Mouse (Mus musculus) hindbrain, embryonic 16.5 days (tissue): ENCODE data around the gene D430042O09Rik. TPM values are rescaled to one million over a fixed set of nuclear protein-coding genes. Genes with fewer than 3 reads are reported as not detected.

Experiments used
- ATAC-seq: fragments of 200-750 bp; cut with Nextera tagmentation; 2 replicates; pipeline ENCODE4 v1.8.0; 2017; ENCODE audit warnings: moderate TSS enrichment, moderate library complexity
- H3K27ac ChIP-seq: fragments of 300-500 bp; sonication (generic); 2 replicates; pipeline ENCODE4 v1.5.1; 2014; ENCODE audit warnings: low read depth, mild to moderate bottlenecking, control low read depth, low read length, moderate library complexity
- H3K27me3 ChIP-seq: fragments of 300-500 bp; sonication (generic); replicated peaks from 2 replicates; pipeline ENCODE4 v1.6.1; 2014; ENCODE audit warnings: low read length; ENCODE audit not compliant: control insufficient read depth, insufficient read depth
- H3K36me3 ChIP-seq: fragments of 300-500 bp; sonication (generic); 2 replicates; pipeline ENCODE4 v1.6.1; 2014; ENCODE audit warnings: mild to moderate bottlenecking, low read length, moderate library complexity, mixed read lengths; ENCODE audit not compliant: control insufficient read depth, insufficient read depth
- H3K4me1 ChIP-seq: fragments of 300-500 bp; sonication (generic); 2 replicates; pipeline ENCODE4 v1.6.1; 2014; ENCODE audit warnings: low read depth, low read length; ENCODE audit not compliant: control insufficient read depth, insufficient read depth
- H3K4me2 ChIP-seq: fragments of 300-500 bp; sonication (generic); 2 replicates; pipeline ENCODE4 v1.6.1; 2014; ENCODE audit warnings: mild to moderate bottlenecking, low read length, control low read depth, moderate library complexity
- H3K4me3 ChIP-seq: fragments of 300-500 bp; sonication (generic); 2 replicates; pipeline ENCODE4 v1.5.1; 2014; ENCODE audit warnings: mild to moderate bottlenecking, low read length, control low read depth, moderate library complexity
- H3K9ac ChIP-seq: fragments of 300-500 bp; sonication (generic); 2 replicates; pipeline ENCODE4 v1.6.1; 2014; ENCODE audit warnings: low read depth, mild to moderate bottlenecking, control low read depth, low read length, moderate library complexity
- H3K9me3 ChIP-seq: fragments of 300-500 bp; sonication (generic); 2 replicates; pipeline ENCODE4 v1.6.1; 2014; ENCODE audit warnings: mild to moderate bottlenecking, low read length, moderate library complexity; ENCODE audit not compliant: control insufficient read depth
- WGBS: fragments of 180-500 bp; shearing (Covaris S2); extraction: QIAGEN DNeasy Blood & Tissue Kit; methylation state at CpG from one replicate; pipeline ENCODE4 v1.1.7; 2014; 5-methylcytosine and 5-hydroxymethylcytosine counted together
- polyA plus RNA-seq: library from polyadenylated mRNA; unstranded; fragments of >200 nt; fragmentation: Nextera tagmentation; extraction: Ambion mirVana; gene quantifications from 2 replicates; pipeline ENCODE4 v1.2.1, GENCODE M21; 2015

The D430042O09Rik gene
- polyA plus RNA-seq, 1 experiment from 2014 or later: 5.0 TPM

DNA sequence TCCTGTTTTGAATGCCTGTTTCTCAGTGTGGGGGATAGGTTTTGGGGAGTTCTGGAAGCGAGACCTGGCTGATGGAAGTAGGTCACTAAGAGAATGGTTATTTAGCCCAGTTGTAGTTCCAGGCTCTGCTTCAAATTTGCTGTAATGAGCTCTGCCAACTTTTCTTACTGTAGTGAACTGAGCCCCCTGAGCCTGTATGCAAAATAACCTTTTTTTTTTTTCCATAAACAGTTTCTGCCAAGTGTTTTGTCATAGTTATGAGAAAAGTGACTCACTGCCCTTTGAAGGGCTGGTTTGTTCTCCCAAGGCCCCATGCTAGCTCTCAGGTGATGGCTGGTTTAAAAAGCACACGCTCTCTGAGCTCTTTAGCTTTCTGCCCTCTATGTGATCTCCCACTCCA lies 125.8 kb downstream of the D430042O09Rik start:
- ATAC-seq: no peak
- Histone ChIP-seq H3K4me1 (peaks cover 20% of the 10 kb centered on the region), H3K4me3 (no peak overlapping the region), H3K27me3 (no peaks in the 10 kb centered on the region), H3K27ac (no peak overlapping the region), H3K36me3 (no peaks in the 10 kb centered on the region), H3K9ac (no peak overlapping the region), H3K9me3 (no peaks in the 10 kb centered on the region), H3K4me2 (no peak overlapping the region)
- 91% methylated on average over 2 of the region's 2 CpGs for whole genome bisulfite sequencing

DNA sequence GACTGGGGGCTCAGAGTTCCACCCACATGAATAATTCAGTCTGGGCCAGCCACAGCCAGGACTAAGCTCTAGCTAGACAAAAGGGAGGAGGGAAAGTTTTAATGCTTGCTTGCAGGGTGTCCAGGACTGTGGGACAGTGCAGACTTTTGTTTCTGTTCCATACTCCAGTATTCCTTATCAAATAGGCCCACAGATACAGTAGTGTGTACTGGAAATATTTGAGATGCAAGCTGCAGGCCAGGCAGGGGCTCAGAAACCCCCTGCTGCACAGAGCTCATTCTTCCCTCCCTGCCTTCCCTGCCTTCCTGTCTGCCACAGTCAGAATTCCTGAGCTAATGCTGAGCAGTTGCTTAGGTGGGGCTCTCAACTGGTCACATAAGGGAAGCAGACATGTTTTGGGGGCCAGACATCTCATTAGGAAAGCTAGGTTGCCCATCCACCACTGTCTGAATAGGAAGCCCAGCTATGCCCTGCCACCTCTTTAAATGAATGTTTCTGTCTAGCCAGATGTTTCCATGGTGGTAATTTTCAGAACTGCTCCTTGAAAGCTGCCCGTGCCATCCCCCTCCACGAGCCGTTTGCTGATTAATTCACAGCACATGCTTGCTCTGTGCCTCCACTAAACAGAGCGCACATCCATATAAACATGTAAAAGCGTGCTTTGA lies 130.5 kb downstream of the D430042O09Rik start:
- no peaks in the 10 kb centered on the region for H3K27me3 ChIP-seq
- ATAC-seq: peak; percentile 60; the same call in 1 of the 2 replicates
- WGBS: 21% methylated on average over 5 of the region's 5 CpGs
- peaks cover 13% of the 10 kb centered on the region for H3K4me1 ChIP-seq
- H3K4me2 ChIP-seq: no peak overlapping the region; the same call in 1 of the 2 replicates
- H3K9me3 ChIP-seq: no peaks in the 10 kb centered on the region
- H3K9ac ChIP-seq: no peak overlapping the region
- H3K4me3 ChIP-seq: no peak overlapping the region
- no peaks in the 10 kb centered on the region for H3K36me3 ChIP-seq
- H3K27ac ChIP-seq: peak overlapping the region; percentile 60

DNA sequence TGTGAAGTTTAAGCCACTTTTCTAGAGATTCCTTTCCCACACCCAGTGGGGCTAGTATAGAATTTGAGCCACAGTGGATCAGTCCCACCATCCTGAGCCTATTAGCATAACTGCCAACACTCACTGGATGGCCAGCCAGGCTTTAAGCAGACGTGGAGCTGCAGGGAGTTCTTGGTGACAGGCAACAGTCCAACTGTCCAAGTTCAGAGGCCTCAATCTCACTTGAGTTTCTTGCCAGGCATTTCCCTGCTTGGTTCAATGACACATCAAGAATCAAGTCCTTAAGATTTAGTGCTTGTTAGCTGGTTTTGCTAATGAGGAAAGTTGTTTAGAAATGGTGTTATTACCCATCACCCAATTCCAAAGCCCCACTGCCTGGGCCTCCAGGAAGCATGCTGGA lies 137.9 kb downstream of the D430042O09Rik start:
- no peak for ATAC-seq
- 50% methylated on average over 1 of the region's 1 CpGs for WGBS

DNA sequence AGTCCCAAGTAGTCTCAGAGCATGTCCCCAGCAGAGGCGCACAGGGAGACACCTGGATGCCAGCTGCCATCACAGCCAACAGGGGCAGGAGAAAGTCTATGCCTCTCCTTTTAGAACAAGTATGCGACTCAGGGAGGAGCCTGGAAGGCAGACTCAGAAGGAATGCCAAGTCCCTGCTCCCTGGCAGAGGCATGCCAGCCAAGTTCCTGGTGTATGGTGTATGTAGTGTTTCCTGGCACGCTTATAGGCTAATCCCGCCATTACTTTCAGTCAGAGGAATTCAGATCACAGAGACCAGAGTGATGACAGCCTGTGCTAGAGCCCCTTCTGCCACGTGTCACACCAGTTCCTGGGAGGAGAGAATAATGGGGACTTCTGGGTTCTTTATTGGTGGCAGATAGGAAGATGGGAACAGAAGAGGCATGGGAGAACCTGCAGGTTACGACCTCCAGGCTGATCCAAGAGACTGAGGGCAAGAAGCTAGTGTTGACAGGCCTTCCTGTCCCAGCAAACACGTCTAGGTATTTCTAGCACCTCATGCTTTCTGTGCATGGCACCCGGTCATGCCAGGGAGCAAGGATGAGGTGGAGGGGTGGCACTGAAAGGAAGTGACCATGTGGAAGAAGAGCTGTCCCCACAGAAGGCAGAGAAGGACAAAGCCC lies 139.3 kb downstream of the D430042O09Rik start:
- H3K4me3 ChIP-seq: no peak overlapping the region
- ATAC-seq: peak; percentile 42; the same call in 1 of the 2 replicates
- WGBS: 64% methylated on average over 8 of the region's 8 CpGs
- H3K27ac ChIP-seq: no peak overlapping the region
- H3K9ac ChIP-seq: no peak overlapping the region
- H3K9me3 ChIP-seq: no peaks in the 10 kb centered on the region
- H3K36me3 ChIP-seq: no peaks in the 10 kb centered on the region
- no peaks in the 10 kb centered on the region for H3K4me1 ChIP-seq
- no peaks in the 10 kb centered on the region for H3K27me3 ChIP-seq
- H3K4me2 ChIP-seq: no peak overlapping the region

More for the DNA sequence above, 137.9 kb downstream of the D430042O09Rik start:
- Histone ChIP-seq H3K27ac (no peak overlapping the region), H3K36me3 (no peaks in the 10 kb centered on the region), H3K4me1 (no peaks in the 10 kb centered on the region), H3K4me2 (no peak overlapping the region), H3K9me3 (no peaks in the 10 kb centered on the region), H3K4me3 (no peak overlapping the region), H3K9ac (no peak overlapping the region), H3K27me3 (no peaks in the 10 kb centered on the region)

DNA sequence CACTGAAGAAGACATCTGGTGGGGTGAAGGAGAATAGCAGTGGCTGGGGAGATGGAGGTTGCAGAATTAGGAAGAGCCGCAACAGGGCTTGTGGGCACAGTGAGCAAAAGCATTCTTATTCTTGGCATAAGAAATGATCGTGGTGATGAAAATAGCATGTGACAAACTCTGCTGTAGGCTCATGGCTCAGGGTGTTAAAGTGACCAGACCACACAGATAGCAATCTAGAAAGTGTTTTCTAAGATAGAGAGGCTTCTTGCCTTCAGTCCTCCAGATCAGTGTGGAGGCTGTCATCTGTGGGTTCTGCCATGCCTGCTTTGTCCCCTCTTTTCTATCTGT lies 139.8 kb downstream of the D430042O09Rik start:
- WGBS: 90% methylated on average over 2 of the region's 2 CpGs
- no peak overlapping the region for H3K9ac ChIP-seq
- no peak for ATAC-seq

DNA sequence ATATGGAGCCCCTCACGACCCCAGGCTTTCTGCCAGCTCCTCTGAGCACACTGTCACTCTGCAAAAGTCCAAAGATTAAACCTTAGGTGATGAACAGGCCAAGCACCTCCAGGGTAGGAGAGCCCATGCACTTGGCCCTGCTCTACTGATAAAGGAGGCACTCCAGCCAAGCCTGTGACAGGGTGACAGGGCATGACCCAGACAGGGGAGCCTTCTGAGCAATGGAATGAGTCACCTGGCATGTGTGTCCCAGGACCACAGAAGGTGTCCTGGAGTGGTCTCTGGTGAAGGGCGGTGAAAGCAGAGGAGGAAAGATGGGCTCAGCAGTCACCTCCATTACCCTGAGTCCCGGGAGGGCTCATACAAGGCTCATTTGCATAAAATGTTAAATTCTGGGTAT lies 151.9 kb downstream of the D430042O09Rik start:
- no peaks in the 10 kb centered on the region for H3K27me3 ChIP-seq
- no peak overlapping the region for H3K4me2 ChIP-seq
- ATAC-seq: no peak
- H3K4me3 ChIP-seq: no peak overlapping the region
- no peak overlapping the region for H3K9ac ChIP-seq
- no peak overlapping the region for H3K27ac ChIP-seq
- WGBS: 72% methylated on average over 3 of the region's 3 CpGs
- no peaks in the 10 kb centered on the region for H3K36me3 ChIP-seq
- H3K9me3 ChIP-seq: no peaks in the 10 kb centered on the region
- peaks cover 4% of the 10 kb centered on the region for H3K4me1 ChIP-seq

More for the DNA sequence above, 139.8 kb downstream of the D430042O09Rik start:
- H3K36me3 ChIP-seq: no peaks in the 10 kb centered on the region
- H3K4me3 ChIP-seq: no peak overlapping the region
- no peak overlapping the region for H3K27ac ChIP-seq
- H3K9me3 ChIP-seq: no peaks in the 10 kb centered on the region
- H3K4me1 ChIP-seq: no peaks in the 10 kb centered on the region
- no peaks in the 10 kb centered on the region for H3K27me3 ChIP-seq
- no peak overlapping the region for H3K4me2 ChIP-seq

DNA sequence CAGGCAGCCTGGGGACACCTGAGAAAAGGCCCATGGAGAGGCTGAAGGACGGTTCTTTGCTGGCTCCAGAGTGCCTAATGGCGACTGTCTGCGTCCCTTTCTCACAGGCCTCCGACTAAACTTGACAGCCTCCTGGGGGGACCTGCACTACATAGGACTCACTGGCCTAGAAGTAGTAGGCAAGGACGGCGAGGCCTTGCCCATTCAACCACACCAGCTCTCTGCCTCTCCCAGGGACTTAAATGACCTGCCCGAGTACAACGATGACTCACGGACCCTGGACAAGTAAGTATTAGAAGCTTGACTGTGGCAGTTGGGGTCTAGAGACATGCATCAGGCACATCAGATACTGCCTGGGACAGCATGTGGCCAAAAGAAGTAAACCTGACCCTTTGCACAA lies 152.7 kb downstream of the D430042O09Rik start:
- 90% methylated on average over 9 of the region's 9 CpGs for WGBS
- Histone ChIP-seq H3K36me3 (no peaks in the 10 kb centered on the region), H3K27me3 (no peaks in the 10 kb centered on the region), H3K4me1 (peaks cover 4% of the 10 kb centered on the region), H3K9ac (no peak overlapping the region), H3K27ac (no peak overlapping the region), H3K9me3 (no peaks in the 10 kb centered on the region), H3K4me3 (no peak overlapping the region), H3K4me2 (no peak overlapping the region)
- no peak for ATAC-seq

DNA sequence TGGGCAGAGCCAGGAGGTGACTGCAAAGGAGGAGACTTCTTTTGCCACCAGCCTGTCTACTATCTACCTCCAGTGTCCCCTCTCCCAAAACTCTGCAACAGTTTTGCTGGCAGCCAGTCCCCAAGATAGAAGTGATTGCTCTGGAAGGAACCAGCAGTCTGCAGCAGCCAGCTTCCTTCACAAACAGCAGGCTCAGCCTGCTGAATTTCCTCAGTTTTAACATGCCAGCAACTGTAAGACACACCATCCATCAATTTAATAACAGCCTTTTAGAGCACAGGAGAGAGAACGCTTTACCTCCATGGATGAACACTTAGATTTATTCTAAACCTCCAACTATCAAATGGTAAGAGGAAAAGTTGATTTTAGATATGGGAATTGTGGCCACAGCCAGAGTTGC lies 156.3 kb downstream of the D430042O09Rik start:
- no peaks in the 10 kb centered on the region for H3K36me3 ChIP-seq
- H3K4me1 ChIP-seq: peaks cover 4% of the 10 kb centered on the region
- H3K9ac ChIP-seq: no peak overlapping the region
- WGBS: 59% methylated on average over 1 of the region's 1 CpGs
- no peak overlapping the region for H3K27ac ChIP-seq
- H3K27me3 ChIP-seq: no peaks in the 10 kb centered on the region
- no peak overlapping the region for H3K4me2 ChIP-seq
- no peak overlapping the region for H3K4me3 ChIP-seq
- H3K9me3 ChIP-seq: no peaks in the 10 kb centered on the region
- ATAC-seq: no peak

DNA sequence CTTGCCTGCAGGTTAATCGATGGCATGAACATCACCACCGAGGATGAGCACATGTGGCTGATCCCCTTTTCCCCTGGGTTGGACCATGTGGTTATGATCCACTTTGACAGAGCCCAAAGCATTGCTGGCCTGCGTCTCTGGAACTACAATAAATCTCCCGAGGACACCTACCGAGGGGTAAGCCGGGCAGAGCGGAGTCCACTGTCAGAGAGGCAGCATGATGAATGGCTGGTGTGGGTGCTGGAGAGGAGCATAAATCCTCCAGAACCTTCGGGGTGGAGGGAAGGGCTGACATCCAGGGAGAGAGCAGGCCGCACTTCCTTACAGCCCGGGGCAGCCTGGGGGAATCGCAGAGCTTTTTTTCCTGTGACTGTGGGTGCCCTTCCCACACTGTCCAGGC lies 157.5 kb downstream of the D430042O09Rik start:
- WGBS: 39% methylated on average over 11 of the region's 11 CpGs

More for the DNA sequence above, 157.5 kb downstream of the D430042O09Rik start:
- no peaks in the 10 kb centered on the region for H3K36me3 ChIP-seq
- H3K9me3 ChIP-seq: no peaks in the 10 kb centered on the region
- ATAC-seq: no peak
- no peak overlapping the region for H3K4me3 ChIP-seq
- H3K9ac ChIP-seq: no peak overlapping the region
- H3K4me2 ChIP-seq: no peak overlapping the region
- peaks cover 4% of the 10 kb centered on the region for H3K4me1 ChIP-seq
- H3K27ac ChIP-seq: no peak overlapping the region
- H3K27me3 ChIP-seq: no peaks in the 10 kb centered on the region
